Mouse (Mus musculus) hindbrain, embryonic 10.5 days (tissue): ENCODE results near the gene Prss38. TPM values are rescaled to one million over a fixed set of nuclear protein-coding genes. Genes with fewer than 3 reads are reported as not detected.

ENCODE experiments used
- DNase-seq: peaks from one replicate; pipeline ENCODE4 v3.0.0-alpha.2; 2017; ENCODE audit warnings: low spot score
- H3K27ac ChIP-seq: fragments of 300-500 bp; sonication (generic); 2 replicates; pipeline ENCODE4 v1.5.1; 2016; ENCODE audit warnings: mild to moderate bottlenecking, moderate library complexity
- H3K27me3 ChIP-seq: fragments of 300-500 bp; sonication (generic); 2 replicates; pipeline ENCODE4 v1.6.1; 2016; ENCODE audit warnings: mild to moderate bottlenecking; ENCODE audit not compliant: poor library complexity, insufficient read depth, severe bottlenecking
- H3K36me3 ChIP-seq: fragments of 300-500 bp; sonication (generic); 2 replicates; pipeline ENCODE4 v1.6.1; 2016; ENCODE audit warnings: mild to moderate bottlenecking, moderate library complexity
- H3K4me1 ChIP-seq: fragments of 300-500 bp; sonication (generic); replicated peaks from 2 replicates; pipeline ENCODE4 v1.6.1; 2016; ENCODE audit warnings: mild to moderate bottlenecking
- H3K4me3 ChIP-seq: fragments of 300-500 bp; sonication (generic); 2 replicates; pipeline ENCODE4 v1.5.1; 2016; ENCODE audit warnings: mild to moderate bottlenecking, moderate library complexity
- H3K9me3 ChIP-seq: fragments of 300-500 bp; sonication (generic); 2 replicates; pipeline ENCODE4 v1.6.1; 2016; ENCODE audit warnings: mild to moderate bottlenecking, moderate library complexity
- WGBS: fragments of 180-500 bp; shearing (Covaris S2); methylation state at CpG from one replicate; pipeline ENCODE4 v1.1.7; 2016; 5-methylcytosine and 5-hydroxymethylcytosine counted together
- polyA plus RNA-seq: library from polyadenylated mRNA; unstranded; fragments of >200 nt; fragmentation: Nextera tagmentation; extraction: Ambion mirVana; gene quantifications from 2 replicates; pipeline ENCODE4 v1.2.1, GENCODE M21; 2016

Prss38 gene
- polyA plus RNA-seq, result not detected in 2 replicates

- Histone ChIP-seq H3K4me3 (no peak within 1 kb of the TSS), H3K27me3 (no peaks in the 10 kb centered on the region), H3K27ac (no peak within 1 kb of the TSS), H3K4me1 (0 out of 2 replicates have a peak, but pooled peaks cover 4% of the 10 kb centered on the region), H3K9me3 (no peaks in the 10 kb centered on the region), H3K36me3 (no peaks in the 10 kb centered on the region)
- WGBS, result 77% methylated on average over 16 of the region's 16 CpGs
- no peak for DNase-seq
These were observed at the start of gene Prss38 for GRCm38 (mm10) chr11:59375475-59375874. Gene Prss38 (minus strand): TSS chr11:59375657.

- WGBS, result 83% methylated on average over 5 of the region's 5 CpGs
- no peak for DNase-seq
- peaks cover 98% of the 10 kb centered on the region for H3K36me3 ChIP-seq
These were observed 47.6 kb upstream of the Prss38 start for GRCm38 (mm10) chr11:59423010-59423588.

GRCm38 (mm10) chr11:59421967-59422366 is 46.5 kb upstream of the Prss38 start:
- WGBS, result 97% methylated on average over 2 of the region's 2 CpGs
- no peaks in the 10 kb centered on the region for H3K9me3 ChIP-seq
- peaks cover 92% of the 10 kb centered on the region for H3K36me3 ChIP-seq

More at GRCm38 (mm10) chr11:59423010-59423588, 47.6 kb upstream of the Prss38 start:
- Histone ChIP-seq H3K27ac (no peak overlapping the region), H3K9me3 (no peaks in the 10 kb centered on the region), H3K4me1 (no peaks in the 10 kb centered on the region), H3K4me3 (no peak overlapping the region), H3K27me3 (no peaks in the 10 kb centered on the region)

GRCm38 (mm10) chr11:59421436-59421835 is 46.0 kb upstream of the Prss38 start:
- 92% methylated on average over 8 of the region's 8 CpGs for WGBS
- Histone ChIP-seq H3K36me3 (peaks cover 92% of the 10 kb centered on the region), H3K4me1 (no peaks in the 10 kb centered on the region)

More at GRCm38 (mm10) chr11:59421967-59422366, 46.5 kb upstream of the Prss38 start:
- DNase-seq, result no peak
- Histone ChIP-seq H3K27me3 (no peaks in the 10 kb centered on the region), H3K4me1 (no peaks in the 10 kb centered on the region), H3K4me3 (no peak overlapping the region), H3K27ac (no peak overlapping the region)

GRCm38 (mm10) chr11:59418708-59419107 is 43.3 kb upstream of the Prss38 start:
- Histone ChIP-seq H3K36me3 (peaks cover 88% of the 10 kb centered on the region), H3K27me3 (no peaks in the 10 kb centered on the region), H3K4me1 (no peaks in the 10 kb centered on the region), H3K9me3 (no peaks in the 10 kb centered on the region), H3K27ac (no peak overlapping the region), H3K4me3 (no peak overlapping the region)
- DNase-seq, result no peak
- 90% methylated on average over 5 of the region's 5 CpGs for WGBS

More at GRCm38 (mm10) chr11:59421436-59421835, 46.0 kb upstream of the Prss38 start:
- Histone ChIP-seq H3K4me3 (no peak overlapping the region), H3K9me3 (no peaks in the 10 kb centered on the region), H3K27me3 (no peaks in the 10 kb centered on the region), H3K27ac (no peak overlapping the region)
- no peak for DNase-seq

- WGBS, result 86% methylated on average over 13 of the region's 13 CpGs
- Histone ChIP-seq H3K27ac (0 out of 2 replicates have a peak overlapping the region, but pooled peaks have one; percentile 3), H3K4me1 (peaks cover 6% of the 10 kb centered on the region; the same call in 1 of the 2 replicates), H3K9me3 (no peaks in the 10 kb centered on the region), H3K36me3 (peaks cover 54% of the 10 kb centered on the region), H3K27me3 (no peaks in the 10 kb centered on the region), H3K4me3 (no peak overlapping the region)
- no peak for DNase-seq
These were observed 37.8 kb upstream of the Prss38 start for GRCm38 (mm10) chr11:59412999-59413863.

GRCm38 (mm10) chr11:59412058-59412457 is 36.6 kb upstream of the Prss38 start:
- peaks cover 61% of the 10 kb centered on the region for H3K36me3 ChIP-seq

GRCm38 (mm10) chr11:59410851-59411250 is 35.4 kb upstream of the Prss38 start:
- DNase-seq, result no peak
- H3K27ac ChIP-seq, result no peak overlapping the region
- 93% methylated on average over 2 of the region's 2 CpGs for WGBS
- no peaks in the 10 kb centered on the region for H3K9me3 ChIP-seq
- peaks cover 6% of the 10 kb centered on the region; the same call in 1 of the 2 replicates for H3K4me1 ChIP-seq
- H3K4me3 ChIP-seq, result no peak overlapping the region
- no peaks in the 10 kb centered on the region for H3K27me3 ChIP-seq
- H3K36me3 ChIP-seq, result peaks cover 63% of the 10 kb centered on the region

More at GRCm38 (mm10) chr11:59412058-59412457, 36.6 kb upstream of the Prss38 start:
- no peaks in the 10 kb centered on the region for H3K9me3 ChIP-seq
- H3K27ac ChIP-seq, result no peak overlapping the region
- peaks cover 6% of the 10 kb centered on the region; the same call in 1 of the 2 replicates for H3K4me1 ChIP-seq
- 82% methylated on average over 6 of the region's 6 CpGs for WGBS
- no peak for DNase-seq
- no peak overlapping the region for H3K4me3 ChIP-seq
- H3K27me3 ChIP-seq, result no peaks in the 10 kb centered on the region

- no peak overlapping the region for H3K27ac ChIP-seq
- H3K4me1 ChIP-seq, result no peaks in the 10 kb centered on the region; the same call in 1 of the 2 replicates
- WGBS, result 84% methylated on average over 1 of the region's 1 CpGs
- peaks cover 52% of the 10 kb centered on the region for H3K36me3 ChIP-seq
- H3K27me3 ChIP-seq, result no peaks in the 10 kb centered on the region
- no peaks in the 10 kb centered on the region for H3K9me3 ChIP-seq
- no peak overlapping the region for H3K4me3 ChIP-seq
- DNase-seq, result no peak
These were observed 30.3 kb upstream of the Prss38 start for GRCm38 (mm10) chr11:59405761-59406160.

GRCm38 (mm10) chr11:59400876-59401275 is 25.4 kb upstream of the Prss38 start:
- no peak for DNase-seq

GRCm38 (mm10) chr11:59399830-59400229 is 24.4 kb upstream of the Prss38 start:
- H3K27me3 ChIP-seq, result no peaks in the 10 kb centered on the region
- H3K4me1 ChIP-seq, result peaks cover 11% of the 10 kb centered on the region; the same call in 1 of the 2 replicates
- no peak overlapping the region for H3K4me3 ChIP-seq
- no peak for DNase-seq
- H3K36me3 ChIP-seq, result 0 out of 2 replicates have a peak, but pooled peaks cover 11% of the 10 kb centered on the region
- 81% methylated on average over 8 of the region's 8 CpGs for WGBS
- H3K9me3 ChIP-seq, result no peaks in the 10 kb centered on the region
- no peak overlapping the region for H3K27ac ChIP-seq

More at GRCm38 (mm10) chr11:59400876-59401275, 25.4 kb upstream of the Prss38 start:
- WGBS, result 85% methylated on average over 2 of the region's 2 CpGs
- peaks cover 15% of the 10 kb centered on the region for H3K36me3 ChIP-seq
- no peaks in the 10 kb centered on the region for H3K9me3 ChIP-seq
- H3K27me3 ChIP-seq, result no peaks in the 10 kb centered on the region
- no peak overlapping the region for H3K4me3 ChIP-seq
- peaks cover 11% of the 10 kb centered on the region; the same call in 1 of the 2 replicates for H3K4me1 ChIP-seq
- H3K27ac ChIP-seq, result no peak overlapping the region

- H3K36me3 ChIP-seq, result no peaks in the 10 kb centered on the region
- H3K9me3 ChIP-seq, result no peaks in the 10 kb centered on the region
- no peaks in the 10 kb centered on the region for H3K27me3 ChIP-seq
- WGBS, result 66% methylated on average over 22 of the region's 22 CpGs
- peak overlapping the region; percentile 66 for H3K27ac ChIP-seq
- no peak for DNase-seq
- H3K4me3 ChIP-seq, result no peak overlapping the region
- H3K4me1 ChIP-seq, result peaks cover 20% of the 10 kb centered on the region
These were observed 22.3 kb upstream of the Prss38 start for GRCm38 (mm10) chr11:59397536-59398371.
